Mouse (Mus musculus): Measurements from ENCODE around the gene Ska2.

The Ska2 gene

GRCm38 (mm10) chr11:87108755-87109518 lies at the start of gene Ska2:
Gene Ska2, plus strand, starts transcription at chr11:87109234.
- peak; percentile 98 for DNase-seq (ENCODE audit: low spot score)

- DNase-seq (ENCODE audit: low spot score) = no peak
Measured at GRCm38 (mm10) chr11:87060410-87060809, 48.6 kb upstream of the Ska2 start.

GRCm38 (mm10) chr11:87062087-87062486 lies 46.9 kb upstream of the Ska2 start:
- no peak for DNase-seq (ENCODE audit: low spot score)

GRCm38 (mm10) chr11:87073343-87073865 lies 35.6 kb upstream of the Ska2 start:
- peak; percentile 30 for DNase-seq (ENCODE audit: low spot score)

- DNase-seq (ENCODE audit: low spot score) = peak; percentile 68
Measured at GRCm38 (mm10) chr11:87073866-87074440, 35.1 kb upstream of the Ska2 start, which contains the start of gene Gdpd1. Gene Gdpd1, minus strand, starts transcription at chr11:87074062.

GRCm38 (mm10) chr11:87083712-87084111 lies 25.3 kb upstream of the Ska2 start:
- no peak for DNase-seq (ENCODE audit: low spot score)

GRCm38 (mm10) chr11:87085461-87085860 lies 23.6 kb upstream of the Ska2 start:
- no peak for DNase-seq (ENCODE audit: low spot score)

GRCm38 (mm10) chr11:87086290-87086984 lies 22.6 kb upstream of the Ska2 start, which contains the start of gene Smg8:
Gene Smg8, minus strand, starts transcription at chr11:87086774.
- peak; percentile 67 for DNase-seq (ENCODE audit: low spot score)

GRCm38 (mm10) chr11:87087142-87087541 lies 21.9 kb upstream of the Ska2 start:
- DNase-seq (ENCODE audit: low spot score) = no peak

GRCm38 (mm10) chr11:87108409-87108754 lies 652 bp upstream of the Ska2 start, which contains the start of gene Prr11:
Gene Prr11, minus strand, starts transcription at chr11:87108708.
- no peak for DNase-seq (ENCODE audit: low spot score)

- DNase-seq (ENCODE audit: low spot score) = no peak
Measured at GRCm38 (mm10) chr11:87109519-87110171, 611 bp downstream of the Ska2 start.

- DNase-seq (ENCODE audit: low spot score) = no peak
Measured at GRCm38 (mm10) chr11:87110172-87110909, 1.3 kb downstream of the Ska2 start.

GRCm38 (mm10) chr11:87121864-87122263 lies 12.8 kb downstream of the Ska2 start:
- DNase-seq (ENCODE audit: low spot score) = no peak

GRCm38 (mm10) chr11:87125562-87125961 lies 16.5 kb downstream of the Ska2 start:
- DNase-seq (ENCODE audit: low spot score) = no peak

GRCm38 (mm10) chr11:87126281-87126823 lies 17.3 kb downstream of the Ska2 start:
- DNase-seq (ENCODE audit: low spot score) = no peak

GRCm38 (mm10) chr11:87126824-87127816 lies 18.1 kb downstream of the Ska2 start, which contains the start of gene Trim37:
Gene Trim37, plus strand, starts transcription at chr11:87127077.
- peak; percentile 59 for DNase-seq (ENCODE audit: low spot score)

- no peak for DNase-seq (ENCODE audit: low spot score)
Measured at GRCm38 (mm10) chr11:87136233-87136632, 27.2 kb downstream of the Ska2 start.

- no peak for DNase-seq (ENCODE audit: low spot score)
Measured at GRCm38 (mm10) chr11:87158012-87158411, 49.0 kb downstream of the Ska2 start.

- no peak for DNase-seq (ENCODE audit: low spot score)
Measured at GRCm38 (mm10) chr11:87162687-87163086, 53.7 kb downstream of the Ska2 start.

GRCm38 (mm10) chr11:87163751-87164150 lies 54.7 kb downstream of the Ska2 start:
- DNase-seq (ENCODE audit: low spot score) = no peak

Measured in layer of hippocampus, adult 9-10 months (tissue).